In genomic region chr2:37511134-37511901, GRCm38 (mm10) we compare ENCODE assay signal across 24 mouse cellular contexts. TPM values are rescaled to one million over a fixed set of nuclear protein-coding genes. Genes with fewer than 3 reads are reported as not detected.
DNase-seq lines count a peak whose midpoint lies in the region; ATAC-seq lines count a peak whose summit lies in the region.
"Had no signal": no experiment of that assay in that cellular context is flagged by ENCODE, and none has a peak within 500 bp of the region (broad histone marks: within the 10 kb centered on the region; RNA-seq: fewer than 3 reads in every experiment).

No protein-coding gene starts in this region.

- no peak overlapping the region for H3K9ac ChIP-seq in intestine, embryonic 14.5 days (ENCODE audit: low read length)
- H3K9ac ChIP-seq in intestine, embryonic 16.5 days (ENCODE audit: low read depth, low read length) = no peak overlapping the region
- H3K9ac ChIP-seq in midbrain, embryonic 11.5 days (ENCODE audit: low read length) = no peak overlapping the region
- H3K9ac ChIP-seq: embryonic facial prominence, embryonic 12.5 days; forebrain, embryonic 13.5 days; forebrain, embryonic 15.5 days had no signal

- no peak for DNase-seq in intestine, embryonic 14.5 days (ENCODE audit: low spot score)
- DNase-seq in large intestine, adult 2 months (ENCODE audit: low read depth, low spot score) = peak; percentile 68
- DNase-seq in midbrain, embryonic 11.5 days (ENCODE audit: low spot score, missing footprints) = no peak
- no peak for DNase-seq in spleen, postnatal 10 days (ENCODE audit: low spot score in 2 of 2)
- DNase-seq in layer of hippocampus, adult 9-10 months (ENCODE audit: low spot score) = no peak
- DNase-seq: adrenal gland, adult 8-10 months; adrenal gland, postnatal 14 days; adrenal gland, postnatal 36 days; B cell, adult 2 months; cerebellum, adult 11-12 months; cerebellum, adult 2 months; cerebellum, adult 9-10 months; cerebellum, postnatal 10 days; cerebellum, postnatal 25 days had no signal

- peak; percentile 76 for ATAC-seq in intestine, embryonic 14.5 days (replicated peaks; ENCODE audit: low FRiP score, low TSS enrichment, low read depth)
- peak; percentile 92 for ATAC-seq in intestine, embryonic 16.5 days
- ATAC-seq in midbrain, embryonic 11.5 days (ENCODE audit: low FRiP score) = no peak
- ATAC-seq: activated CD4-positive, CD25-positive, alpha-beta regulatory T cell, adult 4 months; CD4-positive, CD25-positive, alpha-beta regulatory T cell, adult 4 months; forebrain, embryonic 13.5 days; forebrain, embryonic 15.5 days; Patski had no signal

- H3K27me3 ChIP-seq in intestine, embryonic 14.5 days (replicated peaks; ENCODE audit: control insufficient read depth, insufficient read depth, low read length) = no peaks in the 10 kb centered on the region
- no peaks in the 10 kb centered on the region for H3K27me3 ChIP-seq in intestine, embryonic 16.5 days (replicated peaks; ENCODE audit: control insufficient read depth, insufficient read depth, low read length)
- no peaks in the 10 kb centered on the region for H3K27me3 ChIP-seq in midbrain, embryonic 11.5 days (ENCODE audit: control insufficient read depth, insufficient read depth, low read length)
- H3K27me3 ChIP-seq: CH12.LX; embryonic facial prominence, embryonic 12.5 days; forebrain, embryonic 13.5 days; forebrain, embryonic 15.5 days; Patski had no signal

- H3K4me2 ChIP-seq in intestine, embryonic 14.5 days (ENCODE audit: low read length) = no peak overlapping the region
- no peak overlapping the region for H3K4me2 ChIP-seq in intestine, embryonic 16.5 days (ENCODE audit: low read depth, low read length)
- H3K4me2 ChIP-seq in midbrain, embryonic 11.5 days = no peak overlapping the region
- H3K4me2 ChIP-seq: embryonic facial prominence, embryonic 12.5 days; forebrain, embryonic 13.5 days; forebrain, embryonic 15.5 days had no signal

- WGBS in intestine, embryonic 14.5 days = 82% methylated on average over 4 of the region's 4 CpGs
- WGBS in intestine, embryonic 16.5 days = 64% methylated on average over 4 of the region's 4 CpGs
- WGBS in large intestine, adult 2 months = 40% methylated on average over 4 of the region's 4 CpGs
- WGBS in midbrain, embryonic 11.5 days = 89% methylated on average over 4 of the region's 4 CpGs

- H3K4me1 ChIP-seq in intestine, embryonic 14.5 days (replicated peaks; ENCODE audit: control insufficient read depth, insufficient read depth, low read length) = peaks cover 4% of the 10 kb centered on the region; the same call in 1 of the 2 replicates
- H3K4me1 ChIP-seq in intestine, embryonic 16.5 days (ENCODE audit: control insufficient read depth, insufficient read depth, low read length) = peaks cover 6% of the 10 kb centered on the region
- H3K4me1 ChIP-seq in midbrain, embryonic 11.5 days (ENCODE audit: control insufficient read depth, insufficient read depth, low read length) = peaks cover 5% of the 10 kb centered on the region; the same call in 1 of the 2 replicates

- H3K9me3 ChIP-seq in intestine, embryonic 14.5 days (ENCODE audit: control insufficient read depth, low read length) = no peaks in the 10 kb centered on the region
- H3K9me3 ChIP-seq in intestine, embryonic 16.5 days (ENCODE audit: control insufficient read depth, low read length) = no peaks in the 10 kb centered on the region
- H3K9me3 ChIP-seq in midbrain, embryonic 11.5 days (ENCODE audit: control insufficient read depth, low read length) = no peaks in the 10 kb centered on the region
- H3K9me3 ChIP-seq: embryonic facial prominence, embryonic 10.5 days; embryonic facial prominence, embryonic 12.5 days; forebrain, embryonic 13.5 days; forebrain, embryonic 15.5 days; G1E had no signal

- H3K27ac ChIP-seq in intestine, embryonic 14.5 days (ENCODE audit: low read depth) = no peak overlapping the region
- H3K27ac ChIP-seq in intestine, embryonic 16.5 days (ENCODE audit: low read length) = peak overlapping the region; percentile 63
- H3K27ac ChIP-seq in midbrain, embryonic 11.5 days (ENCODE audit: low read depth, low read length) = no peak overlapping the region
- H3K27ac ChIP-seq: embryonic facial prominence, embryonic 10.5 days; embryonic facial prominence, embryonic 12.5 days; forebrain, embryonic 13.5 days; forebrain, embryonic 15.5 days had no signal

- H3K36me3 ChIP-seq in intestine, embryonic 14.5 days (ENCODE audit: control insufficient read depth, insufficient read depth, low read length) = peaks cover 55% of the 10 kb centered on the region
- H3K36me3 ChIP-seq in intestine, embryonic 16.5 days (ENCODE audit: control insufficient read depth, insufficient read depth, low read length) = no peaks in the 10 kb centered on the region
- peaks cover 3% of the 10 kb centered on the region; the same call in 1 of the 2 replicates for H3K36me3 ChIP-seq in midbrain, embryonic 11.5 days (ENCODE audit: control insufficient read depth, insufficient read depth, low read length)

- no peak overlapping the region for H3K4me3 ChIP-seq in intestine, embryonic 14.5 days (ENCODE audit: low read depth, low read length)
- no peak overlapping the region for H3K4me3 ChIP-seq in intestine, embryonic 16.5 days (ENCODE audit: low read length)
- no peak overlapping the region for H3K4me3 ChIP-seq in midbrain, embryonic 11.5 days (ENCODE audit: low read depth, low read length)
- H3K4me3 ChIP-seq: embryonic facial prominence, embryonic 10.5 days; embryonic facial prominence, embryonic 12.5 days; forebrain, embryonic 13.5 days; forebrain, embryonic 15.5 days had no signal

RNA-seq across cellular contexts. Expression of gene Gpr21, which starts 4.8 kb away (rescaled TPM):
- 2.2 and 2.6 TPM in 2 replicates for polyA plus RNA-seq in intestine, embryonic 14.5 days (2014; fragmentation: Nextera tagmentation; extraction: Ambion mirVana)
- 0.46 and 0.64 TPM in 2 replicates for polyA plus RNA-seq in intestine, embryonic 16.5 days (2015; fragmentation: Nextera tagmentation; extraction: Ambion mirVana)
- 0.04 and 0.12 TPM in 2 replicates for polyA plus RNA-seq in large intestine, adult 2 months (2012; rRNA removed)
- polyA plus RNA-seq in midbrain, embryonic 11.5 days (2014; fragmentation: Nextera tagmentation; extraction: Ambion mirVana) = 1.9 and 2.1 TPM in 2 replicates
- polyA plus RNA-seq: G1E had no signal
